ENCODE assay signal across 23 mouse cellular contexts in the genomic region with DNA sequence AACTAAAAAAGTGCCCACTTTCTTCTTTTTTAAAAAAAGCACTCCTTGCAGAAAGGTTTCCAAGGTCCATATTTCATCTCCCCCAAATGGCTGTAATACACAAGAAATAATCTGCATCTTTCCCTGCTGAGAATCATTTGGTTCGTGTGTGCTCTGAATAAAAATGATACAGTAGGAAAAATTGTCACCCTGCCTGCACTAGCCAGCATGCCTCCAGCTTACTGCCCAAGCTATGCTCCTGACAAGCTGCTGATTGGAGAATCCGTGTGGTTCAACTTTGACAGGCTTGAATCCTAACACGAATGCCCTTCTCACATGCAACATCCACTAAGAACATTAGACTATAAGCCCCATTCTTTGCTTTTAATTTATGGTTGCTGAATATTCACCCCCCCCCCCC.
DNase-seq lines count a peak whose midpoint lies in the region; ATAC-seq lines count a peak whose summit lies in the region.
"Had no signal": no experiment of that assay in that cellular context is flagged by ENCODE, and none has a peak within 500 bp of the region (broad histone marks: within the 10 kb centered on the region; RNA-seq: fewer than 3 reads in every experiment).

No protein-coding gene starts in this region.

- H3K4me2 ChIP-seq in midbrain, embryonic 16.5 days (ENCODE audit: low read length), result no peak overlapping the region
- no peak overlapping the region for H3K4me2 ChIP-seq in midbrain, embryonic 11.5 days
- H3K4me2 ChIP-seq: forebrain, embryonic 15.5 days; kidney, embryonic 15.5 days; limb, embryonic 13.5 days; liver, embryonic 11.5 days; lung, embryonic 15.5 days; stomach, embryonic 15.5 days had no signal

- 0 out of 2 replicates have a peak, but pooled peaks have one; percentile 41 for ATAC-seq in frontal cortex, adult (ENCODE audit: low TSS enrichment)
- no peak for ATAC-seq in midbrain, embryonic 16.5 days
- no peak for ATAC-seq in midbrain, embryonic 11.5 days (ENCODE audit: low FRiP score)
- ATAC-seq: forebrain, embryonic 15.5 days; intestine, postnatal 0 days had no signal

- H3K9ac ChIP-seq in midbrain, embryonic 16.5 days (ENCODE audit: low read depth, low read length), result no peak overlapping the region
- H3K9ac ChIP-seq in midbrain, embryonic 11.5 days (ENCODE audit: low read length), result no peak overlapping the region
- H3K9ac ChIP-seq: forebrain, embryonic 15.5 days; kidney, embryonic 15.5 days; limb, embryonic 13.5 days; lung, embryonic 15.5 days; stomach, embryonic 15.5 days had no signal

- WGBS in midbrain, embryonic 16.5 days, result 42% methylated on average over 3 of the region's 3 CpGs
- 75% methylated on average over 3 of the region's 3 CpGs for WGBS in midbrain, embryonic 11.5 days

- H3K9me3 ChIP-seq in midbrain, embryonic 16.5 days (replicated peaks; ENCODE audit: control insufficient read depth, low read length, poor library complexity, severe bottlenecking), result no peaks in the 10 kb centered on the region
- no peaks in the 10 kb centered on the region for H3K9me3 ChIP-seq in midbrain, embryonic 11.5 days (ENCODE audit: control insufficient read depth, low read length)
- H3K9me3 ChIP-seq: forebrain, embryonic 15.5 days; hindbrain, embryonic 10.5 days; kidney, embryonic 15.5 days; limb, embryonic 13.5 days; lung, embryonic 15.5 days; midbrain, embryonic 10.5 days; stomach, embryonic 15.5 days had no signal

- no peaks in the 10 kb centered on the region for H3K27me3 ChIP-seq in midbrain, embryonic 16.5 days (ENCODE audit: control insufficient read depth, insufficient read depth, low read depth, low read length)
- no peaks in the 10 kb centered on the region for H3K27me3 ChIP-seq in midbrain, embryonic 11.5 days (ENCODE audit: control insufficient read depth, insufficient read depth, low read length)
- H3K27me3 ChIP-seq: forebrain, embryonic 15.5 days; kidney, embryonic 15.5 days; limb, embryonic 13.5 days; lung, embryonic 15.5 days; stomach, embryonic 15.5 days had no signal

- no peaks in the 10 kb centered on the region for H3K36me3 ChIP-seq in midbrain, embryonic 16.5 days (ENCODE audit: control insufficient read depth, insufficient read depth, low read length)
- H3K36me3 ChIP-seq in midbrain, embryonic 11.5 days (ENCODE audit: control insufficient read depth, insufficient read depth, low read length), result no peaks in the 10 kb centered on the region
- H3K36me3 ChIP-seq: forebrain, embryonic 15.5 days; G1E; hindbrain, embryonic 10.5 days; kidney, embryonic 15.5 days; limb, embryonic 13.5 days; lung, embryonic 15.5 days; midbrain, embryonic 10.5 days; stomach, embryonic 15.5 days had no signal

- H3K4me3 ChIP-seq in midbrain, embryonic 16.5 days (ENCODE audit: low read depth, low read length), result no peak overlapping the region
- no peak overlapping the region for H3K4me3 ChIP-seq in midbrain, embryonic 11.5 days (ENCODE audit: low read depth, low read length)
- H3K4me3 ChIP-seq: forebrain, embryonic 15.5 days; hindbrain, embryonic 10.5 days; kidney, embryonic 15.5 days; limb, embryonic 13.5 days; lung, embryonic 15.5 days; midbrain, embryonic 10.5 days; stomach, embryonic 15.5 days had no signal

- H3K4me1 ChIP-seq in midbrain, embryonic 16.5 days (ENCODE audit: control insufficient read depth, insufficient read depth, low read length), result peaks cover 6% of the 10 kb centered on the region
- no peaks in the 10 kb centered on the region for H3K4me1 ChIP-seq in midbrain, embryonic 11.5 days (ENCODE audit: control insufficient read depth, insufficient read depth, low read length)
- H3K4me1 ChIP-seq: forebrain, embryonic 15.5 days; hindbrain, embryonic 10.5 days; kidney, embryonic 15.5 days; limb, embryonic 13.5 days; lung, embryonic 15.5 days; midbrain, embryonic 10.5 days; stomach, embryonic 15.5 days had no signal

- peak; percentile 31 to 52 for DNase-seq in cerebellum, adult 18-20 months
- DNase-seq in cerebellum, adult 8-10 months, result no peak
- no peak for DNase-seq in frontal cortex, postnatal 25 days (ENCODE audit: low spot score in 2 of 2)
- DNase-seq in midbrain, embryonic 11.5 days (ENCODE audit: low spot score, missing footprints), result no peak
- no peak for DNase-seq in thymus, postnatal 0 days (ENCODE audit: low spot score)
- DNase-seq: adrenal gland, adult 8-10 months; gastrocnemius, postnatal 14 days; heart, postnatal 14 days; kidney, postnatal 25 days; right cerebral cortex, postnatal 25 days; thymus, postnatal 25 days had no signal

- H3K27ac ChIP-seq in midbrain, embryonic 16.5 days (ENCODE audit: low read length), result 0 out of 2 replicates have a peak overlapping the region, but pooled peaks have one; percentile 38
- no peak overlapping the region for H3K27ac ChIP-seq in midbrain, embryonic 11.5 days (ENCODE audit: low read depth, low read length)
- H3K27ac ChIP-seq: forebrain, embryonic 15.5 days; hindbrain, embryonic 10.5 days; kidney, embryonic 15.5 days; limb, embryonic 13.5 days; lung, embryonic 15.5 days; midbrain, embryonic 10.5 days; stomach, embryonic 15.5 days had no signal

Comparison
In these comparisons a context has a peak if more than half of its experiments do, and no peak if none do; other contexts are left out.
1. DNase-seq: peak in cerebellum, adult 18-20 months (2 of 2); none in cerebellum, adult 8-10 months (single experiment), frontal cortex, postnatal 25 days (0 of 2), midbrain, embryonic 11.5 days (single experiment) and thymus, postnatal 0 days (single experiment).